Mouse (Mus musculus) CH12.LX (cell line): Measurements from ENCODE around the gene Ercc1. TPM values are rescaled to one million over a fixed set of nuclear protein-coding genes. Genes with fewer than 3 reads are reported as not detected.

Source experiments
- DNase-seq: peaks from one replicate; pipeline ENCODE4 v3.0.0-alpha.2; 2013; ENCODE audit errors: extremely low read depth
- H3K27ac ChIP-seq: 2 replicates; pipeline ENCODE4 v1.5.1; 2012; ENCODE audit warnings: low read depth, mild to moderate bottlenecking, control low read depth, moderate library complexity; ENCODE audit not compliant: insufficient read depth
- H3K27me3 ChIP-seq: replicated peaks from 2 replicates; pipeline ENCODE3; 2012; ENCODE audit warnings: inconsistent platforms
- H3K36me3 ChIP-seq, 2 experiments: replicated peaks in 1 of 2; 2 replicates each; pipeline versions ENCODE3 to v1.6.1; 2012; ENCODE audit warnings: inconsistent platforms in 1 of 2, low read length in 1 of 2, mild to moderate bottlenecking in 1 of 2, mixed read lengths in 1 of 2, moderate library complexity in 1 of 2; ENCODE audit not compliant: control insufficient read depth in 1 of 2, insufficient read depth in 1 of 2
- H3K4me1 ChIP-seq, 2 experiments: 2 replicates each; pipeline ENCODE4 v1.6.1; 2012; ENCODE audit warnings: inconsistent platforms in 1 of 2, moderate library complexity in 1 of 2; ENCODE audit not compliant: insufficient read depth in 2 of 2, control insufficient read depth in 1 of 2
- H3K4me2 ChIP-seq: 2 replicates; pipeline ENCODE4 v1.6.1; 2012; ENCODE audit warnings: low read depth, mild to moderate bottlenecking, control low read depth; ENCODE audit not compliant: poor library complexity, insufficient read depth, severe bottlenecking
- H3K4me3 ChIP-seq, 3 experiments: fragments of 150-350 bp in 1 of 3; sonication (generic) in 1 of 3; replicated peaks in 1 of 3; 2 replicates each; pipeline versions ENCODE3 to v1.5.1; 2011 to 2012; ENCODE audit warnings: low read depth in 2 of 3, low read length in 2 of 3, mild to moderate bottlenecking in 2 of 3, moderate library complexity in 2 of 3, control low read depth in 1 of 3, improper control_type of control experiment in 1 of 3, inconsistent platforms in 1 of 3, mixed read lengths in 1 of 3; ENCODE audit not compliant: poor library complexity in 1 of 3
- H3K79me2 ChIP-seq: replicated peaks from 2 replicates; pipeline ENCODE4 v1.6.1; 2012; ENCODE audit warnings: mild to moderate bottlenecking, moderate library complexity; ENCODE audit not compliant: control insufficient read depth, poor library complexity, insufficient read depth, severe bottlenecking; ENCODE audit errors: extremely low read depth
- H3K9ac ChIP-seq: 2 replicates; pipeline ENCODE4 v1.6.1; 2012; ENCODE audit warnings: low read depth, mild to moderate bottlenecking, control low read depth, moderate library complexity; ENCODE audit not compliant: insufficient read depth
- H3K9me3 ChIP-seq: replicated peaks from 2 replicates; pipeline ENCODE3; 2012; ENCODE audit warnings: low read length, inconsistent platforms, mixed read lengths
- BHLHE40 ChIP-seq: IDR thresholded peaks from 2 replicates; pipeline ENCODE4 v1.6.1; 2011; ENCODE audit warnings: mild to moderate bottlenecking, low read depth, low read length, improper control_type of control experiment
- CHD2 ChIP-seq: IDR thresholded peaks from 2 replicates; pipeline ENCODE4 v1.6.1; 2011; ENCODE audit warnings: low read length, improper control_type of control experiment
- CTCF ChIP-seq, 2 experiments: IDR thresholded peaks in 1 of 2; conservative IDR thresholded peaks in 1 of 2; 2 replicates each; pipeline ENCODE4 v1.5.1; 2011 to 2012; ENCODE audit warnings: low read depth in 2 of 2, low read length in 2 of 2, improper control_type of control experiment in 1 of 2, inconsistent platforms in 1 of 2, mild to moderate bottlenecking in 1 of 2, moderate library complexity in 1 of 2
- E2F4 ChIP-seq: IDR thresholded peaks from 2 replicates; pipeline ENCODE4 v1.6.1; 2011; ENCODE audit warnings: low read depth, low read length, improper control_type of control experiment; ENCODE audit not compliant: insufficient replicate concordance
- EP300 ChIP-seq: IDR thresholded peaks from 2 replicates; pipeline ENCODE4 v1.6.1; 2011; ENCODE audit warnings: low read length, improper control_type of control experiment
- ETS1 ChIP-seq: conservative IDR thresholded peaks from 2 replicates; pipeline ENCODE4 v1.6.1; 2012; ENCODE audit warnings: low read depth, mild to moderate bottlenecking, inconsistent platforms, low read length, improper control_type of control experiment, moderate library complexity
- GABPA ChIP-seq: IDR thresholded peaks from 2 replicates; pipeline ENCODE4 v1.6.1; 2012; ENCODE audit warnings: low read depth, low read length, improper control_type of control experiment, inconsistent platforms; ENCODE audit not compliant: insufficient replicate concordance
- HCFC1 ChIP-seq: IDR thresholded peaks from 2 replicates; pipeline ENCODE4 v1.6.1; 2012; ENCODE audit warnings: low read depth, mild to moderate bottlenecking, inconsistent platforms, low read length, improper control_type of control experiment
- IRF4 ChIP-seq: IDR thresholded peaks from 2 replicates; pipeline ENCODE4 v1.6.1; 2014; ENCODE audit warnings: low read depth, mild to moderate bottlenecking, inconsistent platforms, low read length, improper control_type of control experiment
- JUN ChIP-seq: IDR thresholded peaks from 2 replicates; pipeline ENCODE4 v1.6.1; 2011; ENCODE audit warnings: low read depth, mild to moderate bottlenecking, low read length, improper control_type of control experiment, moderate library complexity; ENCODE audit not compliant: insufficient read depth
- MAFK ChIP-seq: IDR thresholded peaks from 2 replicates; pipeline ENCODE4 v1.6.1; 2011; ENCODE audit warnings: low read length, improper control_type of control experiment; ENCODE audit not compliant: insufficient replicate concordance
- MAX ChIP-seq: IDR thresholded peaks from 2 replicates; pipeline ENCODE4 v1.6.1; 2011; ENCODE audit warnings: low read length, improper control_type of control experiment
- MAZ ChIP-seq: IDR thresholded peaks from 2 replicates; pipeline ENCODE4 v1.6.1; 2012; ENCODE audit warnings: low read depth, mild to moderate bottlenecking, inconsistent platforms, low read length, improper control_type of control experiment, moderate library complexity
- NELFE ChIP-seq: IDR thresholded peaks from 2 replicates; pipeline ENCODE4 v1.6.1; 2011; ENCODE audit warnings: low read depth, low read length, improper control_type of control experiment
- NRF1 ChIP-seq: IDR thresholded peaks from 2 replicates; pipeline ENCODE4 v1.6.1; 2014; ENCODE audit warnings: low read depth, mild to moderate bottlenecking, inconsistent platforms, low read length, improper control_type of control experiment, moderate library complexity
- PAX5 ChIP-seq: IDR thresholded peaks from 2 replicates; pipeline ENCODE4 v1.6.1; 2012; ENCODE audit warnings: low read length, inconsistent platforms, mixed read lengths
- POLR2A ChIP-seq: IDR thresholded peaks from 2 replicates; pipeline ENCODE4 v1.6.1; 2011; ENCODE audit warnings: low read depth, mild to moderate bottlenecking, improper control_type of control experiment, low read length
- RAD21 ChIP-seq: IDR thresholded peaks from 2 replicates; pipeline ENCODE4 v1.6.1; 2011; ENCODE audit warnings: low read depth, mild to moderate bottlenecking, low read length, improper control_type of control experiment, moderate library complexity
- SIN3A ChIP-seq: IDR thresholded peaks from 2 replicates; pipeline ENCODE4 v1.6.1; 2012; ENCODE audit warnings: low read length, improper control_type of control experiment, inconsistent platforms
- SMC3 ChIP-seq: IDR thresholded peaks from 2 replicates; pipeline ENCODE4 v1.6.1; 2011; ENCODE audit warnings: low read depth, low read length, improper control_type of control experiment
- UBTF ChIP-seq: IDR thresholded peaks from 2 replicates; pipeline ENCODE4 v1.6.1; 2012; ENCODE audit warnings: low read depth, mild to moderate bottlenecking, inconsistent platforms, low read length, improper control_type of control experiment, moderate library complexity
- USF2 ChIP-seq: conservative IDR thresholded peaks from 2 replicates; pipeline ENCODE4 v1.6.1; 2011; ENCODE audit warnings: low read depth, low read length, improper control_type of control experiment
- ZC3H11A ChIP-seq: IDR thresholded peaks from 2 replicates; pipeline ENCODE4 v1.6.1; 2012; ENCODE audit warnings: low read depth, mild to moderate bottlenecking, inconsistent platforms, low read length, improper control_type of control experiment
- ZKSCAN1 ChIP-seq: IDR thresholded peaks from 2 replicates; pipeline ENCODE4 v1.6.1; 2012; ENCODE audit warnings: low read depth, inconsistent platforms, low read length, improper control_type of control experiment, borderline replicate concordance
- ZNF384 ChIP-seq: IDR thresholded peaks from 2 replicates; pipeline ENCODE4 v1.6.1; 2012; ENCODE audit warnings: low read depth, low read length, improper control_type of control experiment, inconsistent platforms
- dilution Hi-C: fragments of 300-500 bp; cut with MboI; formaldehyde crosslinking; loops from 2 replicates; pipeline ENCODE4 v1.14.3; 2020; ENCODE audit warnings: low sequenced_read_pairs; ENCODE audit not compliant: extremely low pct_unique_long_range_greater_than_20kb, extremely low pct_ligation_motif_present
- in situ Hi-C: fragments of 300-500 bp; cut with MboI; formaldehyde crosslinking; loops from 3 replicates; pipeline ENCODE4 v1.14.3; 2019; ENCODE audit warnings: low sequenced_read_pairs, low pct_ligation_motif_present, low pct_unique_long_range_greater_than_20kb, mixed read lengths
- polyA plus RNA-seq: library from polyadenylated mRNA; unstranded; fragments of >175 nt; gene quantifications from 2 replicates; pipeline ENCODE4 v1.2.1, GENCODE M21; 2012; ENCODE audit warnings: low read depth; ENCODE audit not compliant: insufficient read length
- total RNA-seq, 2 experiments: library from RNA; depleted of rRNA; stranded (reverse); fragments of 300-350 nt in 1 of 2; fragments of >200 nt in 1 of 2; gene quantifications; 2 replicates each; pipeline ENCODE4 v1.2.3; 2012 to 2014

Ercc1 gene
- total and polyA plus RNA-seq, 3 experiments, result 26.9 to 28.2 (median 27.7) TPM

DNA sequence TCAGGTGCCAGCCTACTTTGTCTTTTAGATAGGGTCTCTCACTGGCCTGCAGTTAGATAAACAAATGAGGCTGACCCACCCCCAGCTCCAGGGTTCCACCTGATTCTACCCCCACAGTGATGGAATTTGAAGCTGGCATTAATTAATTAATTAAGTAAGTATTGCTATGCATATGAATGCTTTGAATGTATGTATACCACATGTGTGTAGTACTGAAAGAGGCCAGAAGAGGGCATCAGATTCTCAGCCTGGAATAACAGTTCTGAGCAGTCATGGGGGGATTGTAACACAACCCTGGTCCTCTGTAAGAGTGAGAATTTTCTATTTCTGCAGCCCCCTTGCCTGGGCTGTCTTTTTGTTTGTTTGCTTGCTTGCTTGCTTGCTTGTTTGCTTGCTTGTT, 16.2 kb upstream of the Ercc1 start:
- in situ Hi-C loops, result no loop called here
- no peak for DNase-seq
- dilution Hi-C loops, result no loop called here

DNA sequence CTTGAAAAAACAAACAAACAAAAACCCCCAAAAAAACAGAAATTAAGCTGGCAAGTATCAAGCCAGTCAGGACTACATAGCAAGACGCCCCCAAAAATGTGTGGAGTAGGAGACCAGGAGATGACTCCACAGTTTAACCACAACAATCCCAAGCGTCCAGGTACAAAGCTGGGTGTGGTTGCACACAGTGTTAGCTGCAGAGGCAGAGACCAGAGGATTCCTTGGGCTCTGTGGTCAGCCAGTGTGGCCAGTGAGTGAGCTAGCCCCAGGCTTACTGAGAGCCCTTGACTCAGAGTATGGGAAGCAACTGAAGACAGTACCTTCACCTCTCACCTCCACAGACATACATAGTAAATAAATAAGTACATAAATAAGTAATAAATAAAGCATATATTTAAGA, 12.7 kb upstream of the Ercc1 start:
- H3K27ac ChIP-seq, result no peak overlapping the region
- H3K4me3 ChIP-seq, result no peak overlapping the region
- no peaks in the 10 kb centered on the region for H3K79me2 ChIP-seq
- H3K9ac ChIP-seq, result no peak overlapping the region
- H3K27me3 ChIP-seq, result peaks cover 44% of the 10 kb centered on the region
- dilution Hi-C loops, result no loop called here
- H3K9me3 ChIP-seq, result peaks cover 13% of the 10 kb centered on the region
- no peak for TF ChIP-seq SMC3
- no peak for TF ChIP-seq NELFE
- peaks cover 0 to 1% of the 10 kb centered on the region in 2 experiments for H3K36me3 ChIP-seq
- in situ Hi-C loops, result no loop called here
- H3K4me1 ChIP-seq, result peaks cover 22 to 45% of the 10 kb centered on the region in 2 experiments
- no peak overlapping the region for H3K4me2 ChIP-seq
- DNase-seq, result no peak

More for the DNA sequence above, 16.2 kb upstream of the Ercc1 start:
- Histone ChIP-seq H3K27me3 (peaks cover 65% of the 10 kb centered on the region), H3K4me3 (no peak overlapping the region), H3K9ac (no peak overlapping the region), H3K4me2 (no peak overlapping the region), H3K9me3 (peaks cover 18% of the 10 kb centered on the region), H3K79me2 (no peaks in the 10 kb centered on the region), H3K27ac (no peak overlapping the region), H3K36me3 (no peaks in the 10 kb centered on the region), H3K4me1 (peaks cover 15 to 43% of the 10 kb centered on the region in 2 experiments)
- TF ChIP-seq CTCF (conservative IDR thresholded peaks at IDR 0.05 in 1 of 2, IDR thresholded peaks at IDR 0.05 in 1 of 2; ENCODE audit: low read depth in 2 of 2, low read length in 2 of 2) (peak; percentile 42 to 43; a peak in 3 of 4 replicates), UBTF (no peak), JUN (no peak), IRF4 (no peak), RAD21 (peak; percentile 12), SMC3 (peak; percentile 23; the same call in 1 of the 2 replicates)

GRCm38 (mm10) chr7:19332709-19333352, 11.7 kb upstream of the Ercc1 start:
- Histone ChIP-seq H3K9ac (peak overlapping the region; percentile 33), H3K27ac (no peak overlapping the region), H3K27me3 (peaks cover 34% of the 10 kb centered on the region), H3K9me3 (peaks cover 12% of the 10 kb centered on the region), H3K4me2 (peak overlapping the region; percentile 75), H3K4me1 (peaks cover 17 to 36% of the 10 kb centered on the region in 2 experiments), H3K4me3 (peak overlapping the region; percentile 58 to 69 (median 59)), H3K79me2 (no peaks in the 10 kb centered on the region), H3K36me3 (peaks cover 0 to 3% of the 10 kb centered on the region in 2 experiments)
- in situ Hi-C loops, result no loop called here
- dilution Hi-C loops, result no loop called here
- peak; percentile 70 for DNase-seq
- TF ChIP-seq USF2, result no peak
- peak; percentile 44; the same call in 1 of the 2 replicates for TF ChIP-seq EP300
- TF ChIP-seq GABPA, result no peak
- no peak for TF ChIP-seq SMC3
- peak; percentile 52 for TF ChIP-seq NRF1
- TF ChIP-seq RAD21, result no peak
- peak; percentile 63; the same call in 1 of the 2 replicates for TF ChIP-seq IRF4
- peak; percentile 64 for TF ChIP-seq SIN3A
- no peak for TF ChIP-seq ZNF384
- peak; percentile 50; the same call in 1 of the 2 replicates for TF ChIP-seq HCFC1
- peak; percentile 65 for TF ChIP-seq BHLHE40
- no peak; the same call in 1 of the 2 replicates for TF ChIP-seq MAX
- TF ChIP-seq MAFK, result 0 out of 2 replicates have a peak, but pooled peaks have one; percentile 34
- 0 out of 2 replicates have a peak, but pooled peaks have one; percentile 21 for TF ChIP-seq POLR2A
- peak; percentile 65; the same call in 1 of the 2 replicates for TF ChIP-seq MAZ
- no peak for TF ChIP-seq E2F4
- TF ChIP-seq ZKSCAN1, result no peak
- TF ChIP-seq ETS1, result peak; percentile 84
- no peak for TF ChIP-seq CHD2
- TF ChIP-seq PAX5, result no peak
- no peak for TF ChIP-seq ZC3H11A
